22 mouse cellular contexts compared by ENCODE assay signal in genomic region chr12:7228541-7229225, GRCm38 (mm10).
A peak's percentile ranks its signal among the peaks of the same experiment; 100 is the strongest.
DNase-seq lines count a peak whose midpoint lies in the region; ATAC-seq and TF ChIP-seq lines count a peak whose summit lies in the region.
"Had no signal": no experiment of that assay in that cellular context is flagged by ENCODE, and none has a peak within 500 bp of the region (broad histone marks: within the 10 kb centered on the region; RNA-seq: fewer than 3 reads in every experiment).

No protein-coding gene starts in this region.

- H3K36me3 ChIP-seq in midbrain, embryonic 13.5 days = no peaks in the 10 kb centered on the region
- H3K36me3 ChIP-seq: forebrain, embryonic 12.5 days; G1E; heart, embryonic 15.5 days; hindbrain, embryonic 13.5 days had no signal

- H3K4me1 ChIP-seq in cortical plate, adult 2 months (ENCODE audit: control insufficient read depth, insufficient read depth, low read length) = peaks cover 2% of the 10 kb centered on the region; the same call in 1 of the 2 replicates
- H3K4me1 ChIP-seq in midbrain, embryonic 13.5 days (replicated peaks) = no peaks in the 10 kb centered on the region
- H3K4me1 ChIP-seq: forebrain, embryonic 12.5 days; heart, embryonic 15.5 days; hindbrain, embryonic 13.5 days had no signal

- peak overlapping the region; percentile 71 for H3K27ac ChIP-seq in layer of hippocampus, adult 2 months
- H3K27ac ChIP-seq in cortical plate, adult 2 months (ENCODE audit: insufficient read depth, low read length) = peak overlapping the region; percentile 67
- no peak overlapping the region for H3K27ac ChIP-seq in midbrain, embryonic 13.5 days
- H3K27ac ChIP-seq: forebrain, embryonic 12.5 days; heart, adult 2 months; heart, embryonic 15.5 days; hindbrain, embryonic 13.5 days; hindbrain, postnatal 0 days had no signal

- TF ChIP-seq CTCF in layer of hippocampus, adult 2 months (conservative IDR thresholded peaks at IDR 0.05) = no peak
- no peak for TF ChIP-seq CTCF in cortical plate, adult 2 months (IDR thresholded peaks at IDR 0.05; ENCODE audit: extremely low read depth, insufficient read depth, low read length)

- ATAC-seq in midbrain, embryonic 13.5 days = no peak
- ATAC-seq: forebrain, embryonic 16.5 days; hindbrain, postnatal 0 days had no signal

- no peak overlapping the region for H3K4me2 ChIP-seq in midbrain, embryonic 13.5 days (replicated peaks)
- H3K4me2 ChIP-seq: forebrain, embryonic 12.5 days; heart, embryonic 11.5 days; heart, embryonic 15.5 days; hindbrain, embryonic 13.5 days had no signal

- no peak for TF ChIP-seq POLR2A in cortical plate, adult 2 months (IDR thresholded peaks at IDR 0.05; ENCODE audit: extremely low read depth, insufficient read depth, low read length)

- 71% methylated on average over 9 of the region's 9 CpGs for WGBS in midbrain, embryonic 13.5 days

- H3K4me3 ChIP-seq in layer of hippocampus, adult 2 months = no peak overlapping the region
- H3K4me3 ChIP-seq in cortical plate, adult 2 months (ENCODE audit: insufficient read depth, low read length) = no peak overlapping the region
- no peak overlapping the region for H3K4me3 ChIP-seq in midbrain, embryonic 13.5 days (replicated peaks)
- H3K4me3 ChIP-seq: forebrain, embryonic 12.5 days; heart, adult 2 months; heart, embryonic 15.5 days; hindbrain, embryonic 13.5 days had no signal

- peak; percentile 2 to 11 for DNase-seq in layer of hippocampus, adult 2 months (ENCODE audit: low spot score in 2 of 2)
- DNase-seq in layer of hippocampus, postnatal 36 days = no peak
- peak; percentile 36 for DNase-seq in right cerebral cortex, adult 18-20 months
- DNase-seq in right cerebral cortex, postnatal 10 days (ENCODE audit: low spot score in 2 of 2) = no peak
- peak; percentile 35 to 58 for DNase-seq in frontal cortex, postnatal 36 days (ENCODE audit: low spot score in 2 of 2)
- DNase-seq: adrenal gland, adult 8-10 months; adrenal gland, postnatal 36 days; cerebellum, adult 11-12 months; cerebellum, adult 9-10 months; cerebellum, postnatal 25 days; gastrocnemius, postnatal 14 days; heart, adult 2 months; heart, postnatal 14 days had no signal

- H3K9ac ChIP-seq in midbrain, embryonic 13.5 days (replicated peaks) = no peak overlapping the region
- H3K9ac ChIP-seq: forebrain, embryonic 12.5 days; heart, embryonic 15.5 days; hindbrain, embryonic 13.5 days had no signal

- H3K27me3 ChIP-seq in midbrain, embryonic 13.5 days = no peaks in the 10 kb centered on the region
- H3K27me3 ChIP-seq: forebrain, embryonic 12.5 days; heart, embryonic 15.5 days; hindbrain, embryonic 13.5 days had no signal

- no peaks in the 10 kb centered on the region for H3K9me3 ChIP-seq in midbrain, embryonic 13.5 days
- H3K9me3 ChIP-seq: forebrain, embryonic 12.5 days; heart, embryonic 15.5 days; hindbrain, embryonic 13.5 days had no signal

Comparison
In these comparisons a context has a peak if more than half of its experiments do, and no peak if none do; other contexts are left out.
1. DNase-seq: peak in layer of hippocampus, adult 2 months (2 of 2), right cerebral cortex, adult 18-20 months (single experiment) and frontal cortex, postnatal 36 days (2 of 2); none in layer of hippocampus, postnatal 36 days (0 of 2) and right cerebral cortex, postnatal 10 days (0 of 2).